Mouse (Mus musculus) forebrain, postnatal 0 days (tissue): Measurements from ENCODE around the gene Kat2a. TPM values are rescaled to one million over a fixed set of nuclear protein-coding genes. Genes with fewer than 3 reads are reported as not detected.

Experiments
- ATAC-seq: fragments of 200-750 bp; cut with Nextera tagmentation; 2 replicates; pipeline ENCODE4 v1.8.0; 2017; ENCODE audit warnings: mild to moderate bottlenecking, moderate library complexity
- DNase-seq: peaks from one replicate; pipeline ENCODE4 v3.0.0-alpha.2; 2015
- H3K27ac ChIP-seq: fragments of 300-500 bp; sonication (generic); 2 replicates; pipeline ENCODE4 v1.5.1; 2014; ENCODE audit warnings: low read depth, mild to moderate bottlenecking, antibody characterized with exemption, low read length, moderate library complexity, mixed read lengths
- H3K27me3 ChIP-seq: fragments of 300-500 bp; sonication (generic); 2 replicates; pipeline ENCODE4 v1.6.1; 2014; ENCODE audit warnings: mild to moderate bottlenecking, low read length, mixed read lengths; ENCODE audit not compliant: insufficient read depth
- H3K36me3 ChIP-seq: fragments of 300-500 bp; sonication (generic); 2 replicates; pipeline ENCODE4 v1.6.1; 2014; ENCODE audit warnings: mild to moderate bottlenecking, moderate library complexity; ENCODE audit not compliant: insufficient read depth
- H3K4me1 ChIP-seq: fragments of 300-500 bp; sonication (generic); 2 replicates; pipeline ENCODE4 v1.6.1; 2014; ENCODE audit warnings: antibody characterized with exemption; ENCODE audit not compliant: insufficient read depth
- H3K4me2 ChIP-seq: fragments of 300-500 bp; sonication (generic); 2 replicates; pipeline ENCODE4 v1.6.1; 2014; ENCODE audit warnings: low read depth, mild to moderate bottlenecking, moderate library complexity
- H3K4me3 ChIP-seq: fragments of 300-500 bp; sonication (generic); 2 replicates; pipeline ENCODE4 v1.5.1; 2014; ENCODE audit warnings: low read depth, low read length, mixed read lengths
- H3K9ac ChIP-seq: fragments of 300-500 bp; sonication (generic); 2 replicates; pipeline ENCODE4 v1.6.1; 2014; ENCODE audit warnings: mild to moderate bottlenecking
- H3K9me3 ChIP-seq: fragments of 300-500 bp; sonication (generic); 2 replicates; pipeline ENCODE4 v1.6.1; 2016; ENCODE audit warnings: low read length
- CTCF ChIP-seq: sonication (generic); IDR thresholded peaks from 2 replicates; pipeline ENCODE4 v1.5.1; 2016; ENCODE audit warnings: antibody characterized with exemption, control low read depth, low read depth
- WGBS: fragments of 180-500 bp; shearing (Covaris S2); extraction: QIAGEN DNeasy Blood & Tissue Kit; methylation state at CpG from one replicate; pipeline ENCODE4 v1.1.7; 2014; 5-methylcytosine and 5-hydroxymethylcytosine counted together
- polyA plus RNA-seq: library from polyadenylated mRNA; unstranded; fragments of >200 nt; fragmentation: Nextera tagmentation; extraction: Ambion mirVana; gene quantifications from 2 replicates; pipeline ENCODE4 v1.2.1, GENCODE M21; 2015
- total RNA-seq: library from RNA; depleted of rRNA; stranded (reverse); fragments of >200 nt; gene quantifications from 2 replicates; pipeline ENCODE4 v1.2.3, GENCODE M21; 2014

Kat2a gene
- total and polyA plus RNA-seq, 2 experiments from 2014 or later, result 42.8 to 67.0 TPM

DNA sequence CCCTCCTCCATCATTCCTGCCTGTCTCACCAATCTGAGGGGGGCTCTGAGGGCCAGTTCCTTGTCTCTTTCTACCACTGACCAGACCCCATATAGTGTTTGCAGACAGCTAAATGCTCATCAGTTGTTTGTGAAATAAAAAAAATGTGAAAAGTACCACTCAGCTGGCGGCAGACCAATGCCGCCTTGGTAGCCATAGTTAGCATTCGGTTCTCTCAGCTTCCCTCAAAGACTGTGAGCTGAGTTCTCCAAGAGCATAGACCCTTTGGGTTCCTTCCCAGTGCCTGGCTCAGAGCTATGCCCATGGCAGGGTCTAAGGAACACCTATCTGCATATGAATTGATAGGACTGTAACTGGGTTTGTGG is 42.4 kb upstream of the Kat2a start:
- Histone ChIP-seq H3K36me3 (peaks cover 34% of the 10 kb centered on the region), H3K27me3 (no peaks in the 10 kb centered on the region), H3K9me3 (no peaks in the 10 kb centered on the region), H3K4me3 (no peak overlapping the region), H3K4me2 (no peak overlapping the region), H3K4me1 (no peaks in the 10 kb centered on the region), H3K27ac (no peak overlapping the region), H3K9ac (no peak overlapping the region)
- TF ChIP-seq CTCF, result no peak
- DNase-seq (no peak), ATAC-seq (no peak)
- 81% methylated on average over 3 of the region's 3 CpGs for WGBS

DNA sequence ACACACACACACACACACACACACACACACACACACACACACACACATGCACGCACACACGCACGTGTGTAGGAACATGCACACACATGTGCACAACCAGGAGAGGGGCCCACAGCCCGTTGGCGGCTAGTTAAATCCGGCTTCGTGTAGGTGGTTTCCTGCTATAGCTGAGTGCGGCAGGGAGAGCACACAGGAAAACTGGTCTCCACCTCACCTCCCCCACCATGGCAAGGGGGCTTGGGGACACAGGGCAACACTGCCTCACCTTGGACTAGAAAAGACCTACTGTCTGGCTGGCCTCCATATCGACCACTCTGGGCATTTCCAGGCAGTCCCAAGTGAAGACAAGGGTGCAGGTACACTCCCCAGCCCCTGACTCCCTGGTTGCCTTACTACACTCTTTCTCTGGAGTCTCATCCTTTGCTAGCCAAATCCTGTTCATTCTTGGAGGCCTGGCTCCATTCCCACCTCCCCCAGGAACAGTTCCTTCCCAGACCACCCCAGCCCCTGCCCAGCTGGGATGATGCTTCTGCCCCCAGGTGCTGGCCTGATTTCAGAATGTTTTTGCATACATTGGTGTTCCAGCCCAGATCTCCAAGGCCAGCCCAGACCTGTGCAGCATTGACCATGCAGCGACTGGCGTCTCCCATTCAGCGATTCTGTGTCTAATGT is 41.9 kb upstream of the Kat2a start:
- Histone ChIP-seq H3K4me1 (no peaks in the 10 kb centered on the region), H3K9ac (no peak overlapping the region), H3K4me2 (no peak overlapping the region), H3K27me3 (no peaks in the 10 kb centered on the region), H3K4me3 (no peak overlapping the region), H3K36me3 (peaks cover 34% of the 10 kb centered on the region), H3K27ac (no peak overlapping the region), H3K9me3 (no peaks in the 10 kb centered on the region)
- no peak for DNase-seq
- WGBS, result 86% methylated on average over 12 of the region's 12 CpGs
- ATAC-seq, result no peak
- TF ChIP-seq CTCF, result no peak

DNA sequence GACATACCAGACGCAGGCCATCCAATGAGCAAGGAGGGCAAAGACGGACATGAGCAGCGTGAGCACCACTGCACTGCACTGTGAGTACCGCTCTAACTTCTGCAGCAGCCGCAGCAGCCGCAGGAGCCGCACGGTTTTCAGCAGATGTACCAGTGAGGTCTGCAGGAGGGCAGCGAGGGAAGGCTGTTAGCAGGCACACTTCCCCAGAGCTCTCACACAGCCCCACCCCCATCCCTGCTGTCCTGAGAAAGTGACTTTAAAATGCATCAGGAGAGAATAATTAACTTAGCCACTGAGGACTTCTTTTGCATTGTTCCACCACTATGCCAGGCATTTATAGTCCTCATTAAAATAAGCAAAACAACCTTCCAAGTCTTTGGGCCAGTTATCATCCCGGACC is 40.0 kb upstream of the Kat2a start:
- DNase-seq, result no peak

DNA sequence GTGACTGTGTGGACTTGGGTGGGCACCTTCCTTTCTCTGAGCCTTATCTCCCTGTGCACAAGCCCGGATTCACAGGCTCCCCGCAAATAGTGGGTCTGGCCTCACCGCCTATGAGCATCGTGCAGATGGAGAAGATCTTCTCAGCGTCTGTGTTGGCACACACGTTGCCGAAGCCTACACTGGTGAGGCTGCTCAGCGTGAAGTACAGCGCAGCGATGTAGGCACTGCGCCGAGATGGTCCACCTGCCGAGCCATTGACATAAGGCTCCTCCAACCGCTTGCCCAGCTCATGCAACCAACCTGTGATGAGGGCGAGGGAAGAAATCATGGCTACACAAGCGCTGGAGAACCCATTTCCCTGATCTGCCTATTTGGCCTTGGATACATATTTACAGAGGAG is 37.9 kb upstream of the Kat2a start:
- TF ChIP-seq CTCF, result no peak
- ATAC-seq, result no peak
- H3K27me3 ChIP-seq, result no peaks in the 10 kb centered on the region
- H3K9me3 ChIP-seq, result no peaks in the 10 kb centered on the region
- no peak overlapping the region for H3K27ac ChIP-seq
- no peak for DNase-seq
- H3K9ac ChIP-seq, result no peak overlapping the region
- no peak overlapping the region for H3K4me3 ChIP-seq
- H3K36me3 ChIP-seq, result peaks cover 45% of the 10 kb centered on the region
- WGBS, result 87% methylated on average over 16 of the region's 16 CpGs
- H3K4me1 ChIP-seq, result no peaks in the 10 kb centered on the region
- no peak overlapping the region for H3K4me2 ChIP-seq

More for the DNA sequence above, 40.0 kb upstream of the Kat2a start:
- ATAC-seq, result no peak
- H3K27me3 ChIP-seq, result no peaks in the 10 kb centered on the region
- no peak overlapping the region for H3K27ac ChIP-seq
- H3K9me3 ChIP-seq, result no peaks in the 10 kb centered on the region
- no peak overlapping the region for H3K9ac ChIP-seq
- WGBS, result 54% methylated on average over 10 of the region's 10 CpGs
- H3K4me1 ChIP-seq, result no peaks in the 10 kb centered on the region
- peaks cover 40% of the 10 kb centered on the region for H3K36me3 ChIP-seq
- no peak for TF ChIP-seq CTCF
- no peak overlapping the region for H3K4me3 ChIP-seq
- H3K4me2 ChIP-seq, result no peak overlapping the region

DNA sequence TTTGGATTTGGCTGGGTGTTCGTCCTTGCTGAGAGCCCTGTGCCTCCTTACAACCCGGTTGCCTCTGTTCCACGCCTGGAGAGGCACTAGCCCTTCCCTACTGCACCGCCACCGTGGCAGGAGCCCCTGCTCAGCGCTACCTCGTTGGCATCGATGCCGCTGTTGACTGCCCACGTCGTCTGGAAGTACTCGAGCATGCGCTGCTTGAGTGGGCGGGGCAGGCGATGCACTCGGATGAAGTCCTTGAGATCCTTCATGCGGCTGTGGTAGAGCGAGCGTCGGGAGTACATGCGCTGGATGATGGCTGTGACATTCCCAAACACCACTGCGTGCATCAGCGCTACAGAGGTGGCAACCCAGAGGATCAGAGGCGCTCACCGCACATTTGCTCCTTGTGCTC is 37.2 kb upstream of the Kat2a start:
- Histone ChIP-seq H3K4me3 (no peak overlapping the region), H3K9ac (no peak overlapping the region), H3K4me2 (no peak overlapping the region), H3K36me3 (peaks cover 40% of the 10 kb centered on the region), H3K27me3 (no peaks in the 10 kb centered on the region), H3K27ac (no peak overlapping the region), H3K4me1 (no peaks in the 10 kb centered on the region), H3K9me3 (no peaks in the 10 kb centered on the region)
- no peak for TF ChIP-seq CTCF
- DNase-seq (no peak), ATAC-seq (no peak)
- 53% methylated on average over 25 of the region's 25 CpGs for WGBS

DNA sequence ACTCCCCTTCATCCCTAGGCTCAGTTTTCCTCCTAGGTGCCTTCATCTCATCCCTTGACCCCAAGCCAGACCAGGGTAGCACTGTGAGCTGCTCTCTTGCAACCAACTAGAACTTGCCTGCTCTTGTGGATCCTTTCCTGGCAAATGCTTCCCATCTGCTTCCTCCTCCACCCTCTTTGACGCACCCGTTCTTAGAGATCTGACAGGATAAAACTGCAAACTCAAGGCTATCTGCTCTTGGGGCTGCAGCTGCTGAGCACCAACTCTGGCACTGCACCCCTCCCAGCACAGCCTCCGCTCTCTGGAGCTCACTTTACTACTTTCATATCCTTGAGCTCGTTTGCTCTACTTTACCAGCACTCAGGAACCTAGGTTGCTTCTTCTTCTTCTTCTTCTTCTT is 36.4 kb upstream of the Kat2a start:
- H3K4me2 ChIP-seq, result no peak overlapping the region
- WGBS, result 83% methylated on average over 4 of the region's 4 CpGs
- H3K36me3 ChIP-seq, result peaks cover 37% of the 10 kb centered on the region
- H3K27me3 ChIP-seq, result no peaks in the 10 kb centered on the region
- no peak overlapping the region for H3K9ac ChIP-seq
- ATAC-seq, result no peak
- H3K4me3 ChIP-seq, result no peak overlapping the region
- no peak overlapping the region for H3K27ac ChIP-seq
- H3K9me3 ChIP-seq, result no peaks in the 10 kb centered on the region
- DNase-seq, result no peak
- H3K4me1 ChIP-seq, result no peaks in the 10 kb centered on the region
- TF ChIP-seq CTCF, result no peak

DNA sequence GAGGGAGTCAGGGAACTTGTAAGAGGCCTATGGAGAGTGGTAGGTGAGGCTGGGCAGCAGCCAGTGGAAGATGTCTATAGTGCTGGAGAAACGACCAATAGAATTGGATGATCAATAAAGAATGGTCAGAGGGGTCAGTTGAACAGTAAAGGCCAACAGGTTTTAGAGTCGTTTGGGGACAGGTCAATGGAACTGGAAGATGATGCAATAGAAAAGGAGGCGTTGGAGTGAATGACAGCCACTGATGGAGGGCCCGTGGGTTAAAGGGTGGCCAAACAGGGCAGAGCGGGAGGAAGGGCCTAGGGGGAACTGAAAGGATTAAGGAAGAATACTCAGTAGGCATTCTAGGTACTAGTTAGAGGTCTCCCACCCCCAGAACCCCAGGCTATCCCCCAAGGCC is 34.8 kb upstream of the Kat2a start:
- Histone ChIP-seq H3K27ac (no peak overlapping the region), H3K9me3 (no peaks in the 10 kb centered on the region), H3K4me3 (no peak overlapping the region), H3K4me1 (no peaks in the 10 kb centered on the region), H3K27me3 (no peaks in the 10 kb centered on the region), H3K36me3 (peaks cover 35% of the 10 kb centered on the region), H3K9ac (no peak overlapping the region), H3K4me2 (no peak overlapping the region)
- WGBS, result 75% methylated on average over 5 of the region's 5 CpGs
- TF ChIP-seq CTCF, result no peak
- no peak for ATAC-seq
- no peak for DNase-seq
